Mouse (Mus musculus) lung, postnatal 0 days (tissue): Measurements from ENCODE around the gene Tlr8.

Experiments used
- CTCF ChIP-seq: IDR thresholded peaks from 2 replicates; pipeline ENCODE4 v1.5.1; 2016; ENCODE audit warnings: antibody characterized with exemption, mild to moderate bottlenecking
- EP300 ChIP-seq: IDR thresholded peaks from 2 replicates; pipeline ENCODE4 v1.6.1; 2016; ENCODE audit warnings: antibody characterized with exemption, mild to moderate bottlenecking, control low read depth

- TF ChIP-seq CTCF (no peak), EP300 (no peak)
These were observed 53.8 kb downstream of the Tlr8 start for GRCm38 (mm10) chrX:167210319-167210728.
